Mouse (Mus musculus): ENCODE measurements around the gene Ipmk. TPM values are rescaled to one million over a fixed set of nuclear protein-coding genes. Genes with fewer than 3 reads are reported as not detected.
"Not testable (repeated sequence)": the region's sequence is repeated elsewhere in the genome, so short reads cannot be mapped to it uniquely, and the experiment has no call there.

Ipmk gene
- polyA plus RNA-seq, 1 experiment: 0.52 TPM

DNA sequence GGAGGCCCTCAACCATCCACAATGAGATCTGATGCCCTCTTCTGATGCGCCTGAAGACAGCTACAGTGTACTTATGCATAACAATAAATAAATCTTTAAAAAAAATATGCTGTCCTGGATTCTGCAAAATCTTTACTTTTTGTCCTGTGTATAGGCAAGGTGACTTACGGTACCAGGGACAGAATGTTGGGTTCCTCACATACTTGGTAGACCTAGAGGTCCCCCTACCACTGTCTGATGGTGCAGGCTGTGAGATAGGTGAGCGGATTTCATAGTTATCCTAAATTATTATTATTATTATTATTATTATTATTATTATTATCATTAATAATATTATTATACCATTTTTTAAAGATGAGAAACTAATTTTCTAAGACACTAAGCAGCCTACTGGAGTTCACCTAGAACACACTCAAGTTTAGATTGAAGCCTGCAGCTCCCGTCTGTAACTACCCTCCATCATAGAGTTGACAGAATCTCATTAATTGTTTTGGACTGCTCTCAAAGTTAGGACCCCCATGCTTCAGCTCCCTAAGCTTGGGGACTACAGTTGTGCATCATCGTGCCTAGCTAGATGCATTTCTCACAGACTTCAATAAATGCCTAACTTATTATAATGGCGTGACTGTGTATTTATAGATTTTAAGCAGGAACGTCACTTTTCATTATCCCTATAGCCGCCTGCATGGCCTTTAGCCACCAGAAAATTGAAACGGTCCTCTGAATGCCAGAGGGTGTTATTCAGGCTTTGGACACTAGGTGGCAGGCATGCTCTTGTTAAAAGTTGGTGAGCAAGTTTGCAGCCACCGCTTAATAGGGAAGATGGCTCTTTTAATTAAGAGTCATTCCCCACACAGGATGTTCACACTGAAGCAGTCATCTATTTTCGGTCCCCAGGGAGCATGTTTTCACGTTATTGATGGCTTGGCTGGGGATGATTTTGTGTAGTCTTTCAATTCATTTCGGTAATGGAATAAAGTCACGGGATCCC, 74.8 kb downstream of the Ipmk start:
- Histone ChIP-seq H3K4me3 (replicated peaks) (no peak overlapping the region), H3K9me3 (ENCODE audit: control insufficient read depth, low read length) (peaks cover 12% of the 10 kb centered on the region), H3K4me1 (ENCODE audit: control insufficient read depth) (no peaks in the 10 kb centered on the region), H3K27me3 (ENCODE audit: control insufficient read depth) (no peaks in the 10 kb centered on the region), H3K36me3 (ENCODE audit: control insufficient read depth) (no peaks in the 10 kb centered on the region)
- no peak for TF ChIP-seq GATA1 (IDR thresholded peaks at IDR 0.05; ENCODE audit: low read length)
- no peak for TF ChIP-seq TAL1 (IDR thresholded peaks at IDR 0.05; ENCODE audit: low read length)

- H3K9me3 ChIP-seq (ENCODE audit: control insufficient read depth, low read length): peaks cover 27% of the 10 kb centered on the region
- H3K4me1 ChIP-seq (ENCODE audit: control insufficient read depth): no peaks in the 10 kb centered on the region
- H3K36me3 ChIP-seq (ENCODE audit: control insufficient read depth): no peaks in the 10 kb centered on the region
- TF ChIP-seq TAL1 (IDR thresholded peaks at IDR 0.05; ENCODE audit: low read length) (no peak), GATA1 (IDR thresholded peaks at IDR 0.05; ENCODE audit: low read length) (no peak)
- H3K27me3 ChIP-seq (ENCODE audit: control insufficient read depth): no peaks in the 10 kb centered on the region
- no peak overlapping the region for H3K4me3 ChIP-seq (replicated peaks)
Measured at GRCm38 (mm10) chr10:71426740-71427139, 79.2 kb downstream of the Ipmk start.

GRCm38 (mm10) chr10:71427381-71427780, 79.8 kb downstream of the Ipmk start:
- Histone ChIP-seq H3K4me1 (ENCODE audit: control insufficient read depth) (no peaks in the 10 kb centered on the region), H3K36me3 (ENCODE audit: control insufficient read depth) (no peaks in the 10 kb centered on the region), H3K27me3 (ENCODE audit: control insufficient read depth) (no peaks in the 10 kb centered on the region), H3K9me3 (ENCODE audit: control insufficient read depth, low read length) (peaks cover 27% of the 10 kb centered on the region), H3K4me3 (replicated peaks) (no peak overlapping the region)
- no peak for TF ChIP-seq TAL1 (IDR thresholded peaks at IDR 0.05; ENCODE audit: low read length)
- no peak for TF ChIP-seq GATA1 (IDR thresholded peaks at IDR 0.05; ENCODE audit: low read length)

GRCm38 (mm10) chr10:71428246-71428864, 80.8 kb downstream of the Ipmk start:
- H3K4me1 ChIP-seq (ENCODE audit: control insufficient read depth): no peaks in the 10 kb centered on the region
- no peaks in the 10 kb centered on the region for H3K36me3 ChIP-seq (ENCODE audit: control insufficient read depth)
- H3K4me3 ChIP-seq (replicated peaks): no peak overlapping the region
- TF ChIP-seq GATA1 (IDR thresholded peaks at IDR 0.05; ENCODE audit: low read length) (no peak), TAL1 (IDR thresholded peaks at IDR 0.05; ENCODE audit: low read length) (no peak)
- H3K9me3 ChIP-seq (ENCODE audit: control insufficient read depth, low read length): peaks cover 32% of the 10 kb centered on the region
- no peaks in the 10 kb centered on the region for H3K27me3 ChIP-seq (ENCODE audit: control insufficient read depth)

- no peak overlapping the region for H3K4me3 ChIP-seq (replicated peaks)
- H3K36me3 ChIP-seq (ENCODE audit: control insufficient read depth): no peaks in the 10 kb centered on the region
- TF ChIP-seq GATA1 (IDR thresholded peaks at IDR 0.05; ENCODE audit: low read length) (no peak), TAL1 (IDR thresholded peaks at IDR 0.05; ENCODE audit: low read length) (no peak)
- peaks cover 27% of the 10 kb centered on the region for H3K9me3 ChIP-seq (ENCODE audit: control insufficient read depth, low read length)
- no peaks in the 10 kb centered on the region for H3K27me3 ChIP-seq (ENCODE audit: control insufficient read depth)
- no peaks in the 10 kb centered on the region for H3K4me1 ChIP-seq (ENCODE audit: control insufficient read depth)
Measured at GRCm38 (mm10) chr10:71430661-71431060, 83.1 kb downstream of the Ipmk start.

DNA sequence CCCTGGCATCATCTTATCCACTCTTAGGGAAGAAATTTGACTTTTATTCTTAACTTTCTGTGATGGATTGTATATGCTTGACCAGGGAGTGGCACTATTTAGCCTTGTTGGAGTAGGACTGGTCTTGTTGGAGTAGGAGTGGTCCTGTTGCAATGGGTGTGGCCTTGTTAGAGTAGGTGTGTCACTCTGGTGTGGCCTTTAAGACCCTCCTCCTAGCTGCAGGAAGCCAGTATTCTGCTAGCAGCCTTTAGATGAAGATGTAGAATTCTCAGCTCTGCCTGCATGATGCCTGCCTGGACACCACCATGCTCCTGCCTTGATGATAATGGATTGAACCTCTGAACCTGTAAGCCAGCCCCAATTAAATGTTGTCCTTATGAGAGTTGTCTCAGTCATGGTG, 95.5 kb downstream of the Ipmk start:
- Histone ChIP-seq H3K9me3 (ENCODE audit: control insufficient read depth, low read length) (peaks cover 24% of the 10 kb centered on the region), H3K27me3 (ENCODE audit: control insufficient read depth) (no peaks in the 10 kb centered on the region), H3K4me1 (ENCODE audit: control insufficient read depth) (no peaks in the 10 kb centered on the region), H3K4me3 (replicated peaks) (no peak overlapping the region), H3K36me3 (ENCODE audit: control insufficient read depth) (no peaks in the 10 kb centered on the region)
- TF ChIP-seq GATA1 (IDR thresholded peaks at IDR 0.05; ENCODE audit: low read length): no peak

DNA sequence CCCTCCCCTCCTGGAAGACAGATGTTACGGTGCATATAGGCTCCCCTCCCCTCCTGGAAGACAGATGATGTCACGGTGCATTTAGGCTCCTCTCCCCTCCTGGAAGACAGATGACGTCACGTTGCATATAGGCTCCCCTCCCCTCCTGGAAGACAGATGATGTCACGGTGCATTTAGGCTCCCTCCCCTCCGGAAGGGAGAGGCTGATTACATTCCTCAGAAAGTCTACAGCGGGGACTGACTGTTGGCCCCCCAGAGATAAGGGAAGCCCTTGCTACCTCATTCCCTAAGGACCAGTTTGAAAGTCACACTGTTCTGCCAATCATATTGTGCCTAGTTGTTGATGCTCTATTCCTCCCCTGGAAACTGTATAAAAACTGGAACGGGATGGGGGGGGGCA, 100.1 kb downstream of the Ipmk start:
- TF ChIP-seq TAL1 (IDR thresholded peaks at IDR 0.05; ENCODE audit: low read length): no peak
- TF ChIP-seq GATA1 (IDR thresholded peaks at IDR 0.05; ENCODE audit: low read length): no peak
- peaks cover 39% of the 10 kb centered on the region for H3K9me3 ChIP-seq (ENCODE audit: control insufficient read depth, low read length)
- H3K27me3 ChIP-seq (ENCODE audit: control insufficient read depth): no peaks in the 10 kb centered on the region
- no peak overlapping the region for H3K4me3 ChIP-seq (replicated peaks)
- no peaks in the 10 kb centered on the region for H3K36me3 ChIP-seq (ENCODE audit: control insufficient read depth)
- no peaks in the 10 kb centered on the region for H3K4me1 ChIP-seq (ENCODE audit: control insufficient read depth)

- Histone ChIP-seq H3K4me3 (replicated peaks) (no peak overlapping the region), H3K27me3 (ENCODE audit: control insufficient read depth) (no peaks in the 10 kb centered on the region), H3K4me1 (ENCODE audit: control insufficient read depth) (no peaks in the 10 kb centered on the region), H3K36me3 (ENCODE audit: control insufficient read depth) (no peaks in the 10 kb centered on the region), H3K9me3 (ENCODE audit: control insufficient read depth, low read length) (peaks cover 39% of the 10 kb centered on the region)
- no peak for TF ChIP-seq GATA1 (IDR thresholded peaks at IDR 0.05; ENCODE audit: low read length)
- TF ChIP-seq TAL1 (IDR thresholded peaks at IDR 0.05; ENCODE audit: low read length): no peak
Measured at GRCm38 (mm10) chr10:71448284-71448683, 100.7 kb downstream of the Ipmk start.

DNA sequence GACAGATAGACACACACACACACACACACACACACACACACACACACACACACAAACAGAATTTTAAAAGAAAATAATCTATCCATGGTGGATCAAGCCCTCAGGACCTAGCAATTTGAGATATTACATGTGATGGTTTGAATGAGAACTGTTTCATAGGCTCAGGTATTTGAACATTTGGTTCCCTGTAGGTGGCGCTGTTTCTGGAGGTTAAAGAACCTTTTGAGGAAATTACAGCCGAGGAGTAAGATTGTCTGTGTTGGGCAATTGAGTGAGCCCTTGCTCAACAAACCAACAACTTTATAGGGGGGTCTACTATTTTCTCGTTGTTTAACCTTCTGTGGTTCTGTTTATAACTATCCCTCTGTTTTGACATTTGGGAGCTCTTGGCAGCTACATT, 107.8 kb downstream of the Ipmk start:
- H3K4me1 ChIP-seq (ENCODE audit: control insufficient read depth): no peaks in the 10 kb centered on the region
- H3K4me3 ChIP-seq (replicated peaks): no peak overlapping the region
- no peak for TF ChIP-seq TAL1 (IDR thresholded peaks at IDR 0.05; ENCODE audit: low read length)
- TF ChIP-seq GATA1 (IDR thresholded peaks at IDR 0.05; ENCODE audit: low read length): no peak
- peaks cover 20% of the 10 kb centered on the region for H3K9me3 ChIP-seq (ENCODE audit: control insufficient read depth, low read length)
- H3K27me3 ChIP-seq (ENCODE audit: control insufficient read depth): no peaks in the 10 kb centered on the region
- no peaks in the 10 kb centered on the region for H3K36me3 ChIP-seq (ENCODE audit: control insufficient read depth)

DNA sequence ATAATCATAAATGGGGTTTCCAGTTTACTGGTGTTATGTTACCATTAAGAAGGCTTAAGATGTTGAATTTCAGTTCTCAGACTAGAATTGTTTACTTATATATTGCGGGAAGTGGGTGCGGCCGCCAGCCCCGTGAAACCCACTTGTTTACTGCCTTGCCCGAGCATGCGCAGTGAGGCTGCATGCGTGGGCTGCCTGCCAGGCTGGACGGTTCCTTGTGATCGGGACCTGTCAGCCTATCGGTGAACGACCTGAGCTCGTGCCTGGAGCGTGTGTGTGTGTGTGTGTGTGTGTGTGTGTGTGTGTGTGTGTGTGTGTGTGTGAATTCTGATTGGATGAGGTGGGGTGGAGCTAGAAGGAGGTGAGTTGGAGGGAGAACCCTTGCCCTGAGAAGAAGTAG, 114.8 kb downstream of the Ipmk start:
- not testable (repeated sequence) for H3K36me3 ChIP-seq (ENCODE audit: control insufficient read depth); H3K4me1 ChIP-seq (ENCODE audit: control insufficient read depth); H3K27me3 ChIP-seq (ENCODE audit: control insufficient read depth); H3K4me3 ChIP-seq (replicated peaks)
- H3K9me3 ChIP-seq (ENCODE audit: control insufficient read depth, low read length): peaks cover 11% of the 10 kb centered on the region
